Mouse (Mus musculus) frontal cortex, adult 2 months (tissue): ENCODE measurements around the gene Gdf7. TPM values are rescaled to one million over a fixed set of nuclear protein-coding genes. Genes with fewer than 3 reads are reported as not detected.

Experiments
- DNase-seq, 2 experiments: peaks; one replicate each; pipeline ENCODE4 v3.0.0; 2022; ENCODE audit warnings: low spot score in 1 of 2; ENCODE audit errors: extremely low spot score in 1 of 2
- polyA plus RNA-seq: library from polyadenylated mRNA; depleted of rRNA; stranded (reverse); fragments of >200 nt; gene quantifications from 2 replicates; pipeline ENCODE4 v1.2.3, GENCODE M21; 2012

Gdf7 gene
- polyA plus RNA-seq, 1 experiment: 0.26 TPM

- no peak for DNase-seq
These were observed 2.3 kb downstream of the Gdf7 start for GRCm38 (mm10) chr12:8299143-8300110.

GRCm38 (mm10) chr12:8298361-8299142 is 3.2 kb downstream of the Gdf7 start:
- DNase-seq: no peak

- no peak for DNase-seq
These were observed 4.1 kb downstream of the Gdf7 start for GRCm38 (mm10) chr12:8297586-8298214.

GRCm38 (mm10) chr12:8296154-8296553 is 5.6 kb downstream of the Gdf7 start:
- no peak for DNase-seq

GRCm38 (mm10) chr12:8295307-8295913 is 6.3 kb downstream of the Gdf7 start:
- no peak for DNase-seq

- DNase-seq: no peak
These were observed 10.4 kb downstream of the Gdf7 start for GRCm38 (mm10) chr12:8291157-8291853.

- DNase-seq: no peak
These were observed 12.3 kb downstream of the Gdf7 start for GRCm38 (mm10) chr12:8289499-8289898.

- DNase-seq: no peak
These were observed 12.7 kb downstream of the Gdf7 start for GRCm38 (mm10) chr12:8289099-8289498.

- no peak for DNase-seq
These were observed 13.8 kb downstream of the Gdf7 start for GRCm38 (mm10) chr12:8287970-8288369.

- DNase-seq: no peak
These were observed 20.3 kb downstream of the Gdf7 start for GRCm38 (mm10) chr12:8281225-8282017.

- DNase-seq: no peak
These were observed 26.3 kb downstream of the Gdf7 start for GRCm38 (mm10) chr12:8275424-8275823.

- no peak for DNase-seq
These were observed 28.1 kb downstream of the Gdf7 start for GRCm38 (mm10) chr12:8273471-8274171.

GRCm38 (mm10) chr12:8271405-8271804 is 30.3 kb downstream of the Gdf7 start:
- DNase-seq: no peak

GRCm38 (mm10) chr12:8269627-8270026 is 32.1 kb downstream of the Gdf7 start:
- DNase-seq: no peak

GRCm38 (mm10) chr12:8266311-8266710 is 35.4 kb downstream of the Gdf7 start:
- no peak for DNase-seq

GRCm38 (mm10) chr12:8260297-8260696 is 41.5 kb downstream of the Gdf7 start:
- DNase-seq: no peak
